Mouse (Mus musculus) intestine, postnatal 0 days (tissue): ENCODE measurements around the gene Grm2. TPM values are rescaled to one million over a fixed set of nuclear protein-coding genes. Genes with fewer than 3 reads are reported as not detected.

Source experiments
- ATAC-seq: fragments of 200-750 bp; cut with Nextera tagmentation; 2 replicates; pipeline ENCODE4 v1.8.0; 2017; ENCODE audit warnings: mild to moderate bottlenecking, moderate TSS enrichment, moderate library complexity
- H3K27ac ChIP-seq: fragments of 300-500 bp; sonication (generic); 2 replicates; pipeline ENCODE4 v1.5.1; 2014; ENCODE audit warnings: mild to moderate bottlenecking, low read depth, low read length, moderate library complexity
- H3K27me3 ChIP-seq: fragments of 300-500 bp; sonication (generic); replicated peaks from 2 replicates; pipeline ENCODE4 v1.6.1; 2014; ENCODE audit warnings: low read length, mixed read lengths; ENCODE audit not compliant: control insufficient read depth, insufficient read depth
- H3K36me3 ChIP-seq: fragments of 300-500 bp; sonication (generic); 2 replicates; pipeline ENCODE4 v1.6.1; 2014; ENCODE audit warnings: mild to moderate bottlenecking, moderate library complexity; ENCODE audit not compliant: control insufficient read depth, insufficient read depth
- H3K4me1 ChIP-seq: fragments of 300-500 bp; sonication (generic); replicated peaks from 2 replicates; pipeline ENCODE4 v1.6.1; 2014; ENCODE audit warnings: antibody characterized with exemption, low read length, mixed read lengths; ENCODE audit not compliant: control insufficient read depth, insufficient read depth
- H3K4me2 ChIP-seq: fragments of 300-500 bp; sonication (generic); replicated peaks from 2 replicates; pipeline ENCODE4 v1.6.1; 2014; ENCODE audit warnings: low read depth, mild to moderate bottlenecking, moderate library complexity
- H3K4me3 ChIP-seq: fragments of 300-500 bp; sonication (generic); 2 replicates; pipeline ENCODE4 v1.5.1; 2014; ENCODE audit warnings: low read depth, low read length
- H3K9ac ChIP-seq: fragments of 300-500 bp; sonication (generic); 2 replicates; pipeline ENCODE4 v1.6.1; 2014; ENCODE audit warnings: mild to moderate bottlenecking, low read depth, low read length
- H3K9me3 ChIP-seq: fragments of 300-500 bp; sonication (generic); 2 replicates; pipeline ENCODE4 v1.6.1; 2016; ENCODE audit warnings: mixed run types; ENCODE audit not compliant: control insufficient read depth
- CTCF ChIP-seq: sonication (generic); IDR thresholded peaks from 2 replicates; pipeline ENCODE4 v1.5.1; 2016; ENCODE audit warnings: low read depth, mild to moderate bottlenecking, control low read depth, antibody characterized with exemption, moderate library complexity
- WGBS: fragments of 180-500 bp; shearing (Covaris S2); extraction: QIAGEN DNeasy Blood & Tissue Kit; methylation state at CpG from one replicate; pipeline ENCODE4 v1.1.7; 2014; 5-methylcytosine and 5-hydroxymethylcytosine counted together
- polyA plus RNA-seq: library from polyadenylated mRNA; unstranded; fragments of >200 nt; fragmentation: Nextera tagmentation; extraction: Ambion mirVana; gene quantifications from 2 replicates; pipeline ENCODE4 v1.2.1, GENCODE M21; 2015

Gene Grm2
- polyA plus RNA-seq, 1 experiment from 2014 or later = not detected

- Histone ChIP-seq H3K9ac (no peak overlapping the region), H3K27me3 (no peaks in the 10 kb centered on the region), H3K4me2 (no peak overlapping the region), H3K4me3 (no peak overlapping the region), H3K9me3 (no peaks in the 10 kb centered on the region), H3K36me3 (peaks cover 47% of the 10 kb centered on the region), H3K4me1 (no peaks in the 10 kb centered on the region), H3K27ac (no peak overlapping the region)
- WGBS = 76% methylated on average over 9 of the region's 9 CpGs
- 0 out of 2 replicates have a peak, but pooled peaks have one; percentile 39 for ATAC-seq
- TF ChIP-seq CTCF = no peak
These were observed 20.1 kb upstream of the Grm2 start for GRCm38 (mm10) chr9:106675965-106676364.

- peak; percentile 35; the same call in 1 of the 2 replicates for ATAC-seq
- TF ChIP-seq CTCF = peak; percentile 98
- 0% methylated on average over 1 of the region's 1 CpGs for WGBS
These were observed 19.6 kb upstream of the Grm2 start for GRCm38 (mm10) chr9:106675480-106675879.

GRCm38 (mm10) chr9:106673860-106674259 is 18.0 kb upstream of the Grm2 start:
- no peak overlapping the region for H3K4me2 ChIP-seq
- peaks cover 50% of the 10 kb centered on the region for H3K36me3 ChIP-seq
- H3K4me1 ChIP-seq = no peaks in the 10 kb centered on the region
- no peaks in the 10 kb centered on the region for H3K27me3 ChIP-seq
- WGBS = 90% methylated on average over 2 of the region's 2 CpGs
- no peaks in the 10 kb centered on the region for H3K9me3 ChIP-seq
- ATAC-seq = no peak
- no peak overlapping the region for H3K4me3 ChIP-seq
- no peak overlapping the region for H3K27ac ChIP-seq
- TF ChIP-seq CTCF = no peak
- no peak overlapping the region for H3K9ac ChIP-seq

More at GRCm38 (mm10) chr9:106675480-106675879, 19.6 kb upstream of the Grm2 start:
- peaks cover 49% of the 10 kb centered on the region for H3K36me3 ChIP-seq
- H3K27ac ChIP-seq = no peak overlapping the region
- H3K9ac ChIP-seq = no peak overlapping the region
- no peak overlapping the region for H3K4me2 ChIP-seq
- no peaks in the 10 kb centered on the region for H3K27me3 ChIP-seq
- H3K9me3 ChIP-seq = no peaks in the 10 kb centered on the region
- H3K4me3 ChIP-seq = no peak overlapping the region
- no peaks in the 10 kb centered on the region for H3K4me1 ChIP-seq

GRCm38 (mm10) chr9:106664856-106665255 is 9.0 kb upstream of the Grm2 start:
- peaks cover 67% of the 10 kb centered on the region for H3K36me3 ChIP-seq

GRCm38 (mm10) chr9:106664433-106664832 is 8.6 kb upstream of the Grm2 start:
- TF ChIP-seq CTCF = no peak
- H3K9ac ChIP-seq = no peak overlapping the region
- WGBS = 82% methylated on average over 4 of the region's 4 CpGs
- H3K4me2 ChIP-seq = no peak overlapping the region
- ATAC-seq = no peak
- no peak overlapping the region for H3K27ac ChIP-seq
- H3K9me3 ChIP-seq = no peaks in the 10 kb centered on the region
- H3K4me3 ChIP-seq = no peak overlapping the region
- H3K27me3 ChIP-seq = no peaks in the 10 kb centered on the region
- no peaks in the 10 kb centered on the region for H3K4me1 ChIP-seq
- peaks cover 67% of the 10 kb centered on the region for H3K36me3 ChIP-seq

More at GRCm38 (mm10) chr9:106664856-106665255, 9.0 kb upstream of the Grm2 start:
- 89% methylated on average over 6 of the region's 6 CpGs for WGBS
- H3K4me3 ChIP-seq = no peak overlapping the region
- no peak for ATAC-seq
- TF ChIP-seq CTCF = no peak
- no peaks in the 10 kb centered on the region for H3K27me3 ChIP-seq
- H3K4me2 ChIP-seq = no peak overlapping the region
- H3K9ac ChIP-seq = no peak overlapping the region
- no peaks in the 10 kb centered on the region for H3K4me1 ChIP-seq
- no peaks in the 10 kb centered on the region for H3K9me3 ChIP-seq
- no peak overlapping the region for H3K27ac ChIP-seq

- peaks cover 70% of the 10 kb centered on the region for H3K36me3 ChIP-seq
- no peak for ATAC-seq
These were observed 7.3 kb upstream of the Grm2 start for GRCm38 (mm10) chr9:106663200-106663599.

GRCm38 (mm10) chr9:106659935-106660334 is 4.1 kb upstream of the Grm2 start:
- Histone ChIP-seq H3K4me3 (no peak overlapping the region), H3K27me3 (peaks cover 17% of the 10 kb centered on the region; the same call in 1 of the 2 replicates), H3K36me3 (peaks cover 48% of the 10 kb centered on the region), H3K4me2 (no peak overlapping the region), H3K27ac (no peak overlapping the region), H3K9ac (no peak overlapping the region), H3K4me1 (no peaks in the 10 kb centered on the region), H3K9me3 (no peaks in the 10 kb centered on the region)
- 88% methylated on average over 1 of the region's 1 CpGs for WGBS
- no peak for TF ChIP-seq CTCF
- no peak for ATAC-seq

More at GRCm38 (mm10) chr9:106663200-106663599, 7.3 kb upstream of the Grm2 start:
- TF ChIP-seq CTCF = no peak
- no peaks in the 10 kb centered on the region for H3K9me3 ChIP-seq
- H3K9ac ChIP-seq = no peak overlapping the region
- no peaks in the 10 kb centered on the region for H3K27me3 ChIP-seq
- no peak overlapping the region for H3K4me2 ChIP-seq
- no peak overlapping the region for H3K27ac ChIP-seq
- H3K4me3 ChIP-seq = no peak overlapping the region
- 76% methylated on average over 6 of the region's 6 CpGs for WGBS
- H3K4me1 ChIP-seq = no peaks in the 10 kb centered on the region
